Mouse (Mus musculus) embryo, embryonic 11.5 days (tissue): Measurements from ENCODE around the gene Cdkn2b.

Experiments
- DNase-seq: peaks from one replicate; pipeline ENCODE4 v3.0.0-alpha.2; 2012; ENCODE audit warnings: low read depth, low spot score

Gene Cdkn2b

GRCm38 (mm10) chr4:89293516-89293915 lies 17.3 kb downstream of the Cdkn2b start:
- DNase-seq = no peak

DNA sequence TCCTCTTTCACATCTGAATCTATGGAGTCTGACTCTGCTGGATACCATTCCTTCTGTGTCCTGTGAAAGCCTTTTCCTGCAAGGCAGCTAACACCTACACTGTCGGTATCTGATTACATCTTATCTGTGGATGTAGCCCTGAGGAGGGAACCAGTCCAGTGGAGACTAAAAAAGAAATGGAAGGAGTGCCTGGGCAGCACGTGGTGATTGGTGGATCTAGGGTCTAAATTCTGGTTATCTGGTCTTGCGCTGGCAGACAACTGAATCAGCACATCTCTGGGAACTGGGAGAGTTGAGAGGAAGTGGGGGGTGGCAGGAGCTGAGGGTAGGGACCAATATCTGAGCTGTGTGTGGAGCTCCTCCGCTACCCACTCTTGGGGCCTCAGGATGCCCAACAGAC lies 21.8 kb downstream of the Cdkn2b start:
- no peak for DNase-seq

DNA sequence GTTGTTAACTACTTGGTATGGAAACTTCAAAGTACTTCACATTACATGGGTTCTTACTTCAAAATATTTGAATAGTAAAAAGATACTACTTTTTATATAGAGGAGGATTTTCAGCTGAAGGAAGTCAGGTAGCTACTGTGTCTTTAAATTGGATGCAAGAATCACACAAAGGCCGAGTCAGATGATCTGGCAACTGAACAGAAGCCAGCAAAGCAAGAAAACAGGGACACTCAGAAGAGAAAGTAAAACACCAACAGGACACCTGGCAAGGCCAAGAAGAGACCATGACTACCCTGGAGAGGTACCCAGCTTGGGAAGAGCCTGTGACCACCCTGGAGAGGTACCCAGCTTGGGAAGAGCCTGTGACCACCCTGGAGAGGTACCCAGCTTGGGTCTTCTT lies 24.3 kb downstream of the Cdkn2b start:
- no peak for DNase-seq

GRCm38 (mm10) chr4:89285688-89286087 lies 25.2 kb downstream of the Cdkn2b start:
- no peak for DNase-seq

DNA sequence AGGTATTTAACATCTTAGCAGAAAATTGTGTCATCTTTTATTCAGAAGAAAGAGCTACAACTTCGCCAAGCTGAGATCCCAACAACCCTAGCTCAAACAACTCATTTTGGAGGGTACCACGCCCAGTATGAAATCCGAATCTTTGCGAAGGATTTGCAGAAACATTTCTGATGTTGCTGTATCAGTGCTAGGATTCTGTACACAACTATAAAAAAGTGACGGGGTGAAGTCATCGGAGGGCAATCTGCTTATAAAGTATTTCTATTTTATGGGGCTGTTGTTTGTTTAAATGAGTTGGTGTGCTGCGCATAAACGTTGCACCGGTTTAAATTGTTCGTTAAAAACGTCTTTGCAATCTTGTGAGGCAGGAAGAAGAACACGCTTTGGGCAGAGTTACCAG lies 28.2 kb downstream of the Cdkn2b start:
- DNase-seq = no peak

DNA sequence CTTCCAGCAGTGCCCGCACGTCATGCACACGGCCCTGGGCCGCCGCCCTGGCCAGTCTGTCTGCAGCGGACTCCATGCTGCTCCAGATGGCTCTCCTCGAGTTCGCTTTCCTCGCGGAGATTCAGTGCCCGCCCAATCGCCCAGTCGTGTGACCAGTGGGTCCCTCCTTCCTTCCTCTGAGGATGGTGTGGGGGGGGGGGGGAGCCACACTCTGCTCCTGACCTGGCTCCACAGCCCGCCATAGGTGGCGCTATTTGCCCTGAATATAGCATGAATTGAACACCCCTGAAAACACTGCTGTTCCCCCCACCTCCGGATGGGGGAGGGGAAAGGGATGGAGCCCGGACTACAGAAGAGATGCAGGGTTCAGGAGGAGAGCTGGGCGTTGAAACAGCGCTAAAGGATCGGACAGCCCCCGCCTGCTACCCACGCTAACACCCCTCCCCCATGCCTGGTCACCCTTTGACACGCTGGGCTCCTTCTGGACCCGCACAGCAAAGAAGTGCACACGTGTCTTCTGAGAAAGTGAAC lies 28.7 kb downstream of the Cdkn2b start:
- no peak for DNase-seq

GRCm38 (mm10) chr4:89281236-89281635 lies 29.6 kb downstream of the Cdkn2b start:
- no peak for DNase-seq

DNA sequence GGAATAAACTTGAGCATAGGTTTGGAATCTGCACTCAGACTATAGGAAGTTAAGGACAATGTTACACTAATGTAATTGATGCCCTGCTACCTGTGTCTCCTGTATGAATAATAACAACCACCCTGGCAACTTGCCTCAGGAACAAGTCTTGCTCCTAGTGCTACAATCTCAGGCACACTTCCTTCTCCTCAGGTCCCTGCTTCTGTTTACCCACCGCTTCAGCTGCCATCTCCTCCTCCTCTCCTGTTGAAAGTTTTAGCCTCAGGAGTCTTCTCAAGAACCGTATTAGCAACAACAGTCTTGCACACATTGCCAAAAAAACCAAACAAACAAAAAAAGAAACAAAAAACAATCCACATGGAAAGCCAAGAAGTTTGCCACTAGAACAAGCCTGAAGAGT lies 31.2 kb downstream of the Cdkn2b start:
- no peak for DNase-seq

DNA sequence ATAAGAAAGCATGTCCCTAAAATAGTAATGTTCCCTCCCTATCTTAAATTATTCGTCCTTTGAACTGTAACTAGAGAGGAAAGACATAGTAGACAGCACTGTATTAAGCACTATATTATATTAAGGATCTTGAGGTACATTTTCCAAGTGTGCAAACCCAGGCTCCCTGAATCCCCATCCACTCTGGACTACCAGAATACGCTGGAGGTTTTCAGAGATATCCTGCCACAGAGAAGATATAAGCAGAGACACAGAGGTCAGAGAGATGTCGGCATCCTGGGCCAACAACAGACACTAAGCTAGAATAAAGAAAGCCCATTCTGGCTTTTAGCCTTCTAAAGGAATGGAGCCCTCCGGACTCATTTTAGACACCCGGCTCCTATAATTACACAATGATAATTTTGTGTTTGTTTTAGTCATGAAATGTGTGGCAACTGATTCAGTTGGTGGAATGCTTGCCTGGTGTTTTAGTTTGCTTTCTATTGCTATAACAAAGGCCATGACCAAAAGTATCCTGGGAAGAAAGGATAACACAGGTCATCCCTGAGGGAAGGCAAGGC lies 33.4 kb downstream of the Cdkn2b start:
- DNase-seq = no peak

- DNase-seq = no peak
These were observed 34.1 kb downstream of the Cdkn2b start for GRCm38 (mm10) chr4:89276669-89277219.

GRCm38 (mm10) chr4:89275811-89276584 lies 34.8 kb downstream of the Cdkn2b start:
- DNase-seq = no peak

DNA sequence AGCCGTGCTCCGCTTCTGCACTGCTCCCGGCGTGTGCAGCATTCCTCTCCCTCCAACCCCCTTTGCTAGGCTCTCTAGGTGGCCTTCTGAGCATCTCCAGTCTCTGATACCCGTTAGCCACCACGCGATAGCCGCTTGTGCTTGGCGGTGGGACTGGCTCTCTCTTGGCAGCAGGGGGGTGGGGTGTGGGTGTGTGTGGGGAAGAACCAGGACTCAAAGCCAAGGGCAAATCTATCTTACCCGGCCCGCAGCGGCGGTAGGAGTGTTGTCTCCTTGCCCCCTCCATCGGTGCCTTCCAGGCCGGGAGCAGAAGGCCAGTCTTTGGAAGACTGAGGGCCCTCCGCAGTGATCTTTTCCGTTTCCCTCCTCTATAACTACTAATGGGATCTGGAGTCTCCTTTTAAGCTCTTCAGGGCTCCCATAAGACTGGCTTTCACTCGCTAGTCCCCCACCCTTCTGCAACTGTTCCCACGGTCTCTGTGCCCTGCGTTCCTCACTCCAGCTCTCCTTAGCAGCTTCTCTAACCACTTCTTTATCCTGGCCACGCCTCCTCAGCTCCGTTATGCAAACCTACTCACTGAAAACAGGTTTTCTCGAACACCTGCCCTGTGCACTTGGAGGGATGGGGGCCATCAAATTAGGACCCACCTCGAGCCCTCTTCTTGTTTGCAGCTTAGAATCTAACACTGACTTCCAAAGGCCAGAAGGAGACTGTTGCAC lies 35.9 kb downstream of the Cdkn2b start:
- no peak for DNase-seq

DNA sequence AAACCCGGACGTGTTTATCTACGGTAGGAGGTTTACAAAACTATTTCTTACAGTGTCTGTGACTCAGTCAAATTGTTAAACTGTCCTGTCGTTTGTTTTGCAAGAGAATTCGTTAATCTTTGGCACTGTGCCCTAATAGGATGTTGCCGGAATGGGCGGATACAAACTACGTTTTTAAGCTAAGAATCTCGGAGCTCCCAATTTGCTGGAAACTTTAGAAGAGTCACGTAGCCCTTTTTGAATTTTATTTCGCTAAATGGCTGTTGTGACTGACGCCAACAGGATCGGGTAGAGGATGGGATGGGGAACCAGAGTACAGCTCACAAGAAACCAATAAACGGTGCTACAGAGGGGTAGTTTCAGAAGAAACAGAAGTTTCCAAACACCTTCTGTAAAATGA lies 36.8 kb downstream of the Cdkn2b start:
- no peak for DNase-seq

DNA sequence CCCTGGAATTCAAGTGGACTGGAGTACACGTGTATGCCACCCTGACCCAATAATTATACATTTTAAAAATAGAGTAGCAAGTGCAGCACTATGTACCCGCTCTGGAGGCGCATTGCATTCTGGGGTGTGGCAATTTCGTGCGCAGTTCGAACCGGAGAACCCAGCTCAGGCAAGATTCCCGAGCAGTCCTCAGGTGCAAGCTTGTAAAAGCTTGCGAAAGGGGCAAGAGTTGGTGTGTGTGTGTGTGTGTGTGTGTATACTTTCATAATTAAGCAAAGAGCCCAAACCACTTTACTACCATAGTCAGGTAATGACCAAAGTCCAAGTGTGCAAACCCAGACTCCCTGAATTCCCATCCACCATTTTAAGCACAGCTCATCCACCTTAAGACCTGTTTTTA lies 37.3 kb downstream of the Cdkn2b start:
- DNase-seq = no peak

- DNase-seq = no peak
These were observed 37.8 kb downstream of the Cdkn2b start for GRCm38 (mm10) chr4:89272961-89273540.

- DNase-seq = no peak
These were observed 38.6 kb downstream of the Cdkn2b start for GRCm38 (mm10) chr4:89272101-89272718.

DNA sequence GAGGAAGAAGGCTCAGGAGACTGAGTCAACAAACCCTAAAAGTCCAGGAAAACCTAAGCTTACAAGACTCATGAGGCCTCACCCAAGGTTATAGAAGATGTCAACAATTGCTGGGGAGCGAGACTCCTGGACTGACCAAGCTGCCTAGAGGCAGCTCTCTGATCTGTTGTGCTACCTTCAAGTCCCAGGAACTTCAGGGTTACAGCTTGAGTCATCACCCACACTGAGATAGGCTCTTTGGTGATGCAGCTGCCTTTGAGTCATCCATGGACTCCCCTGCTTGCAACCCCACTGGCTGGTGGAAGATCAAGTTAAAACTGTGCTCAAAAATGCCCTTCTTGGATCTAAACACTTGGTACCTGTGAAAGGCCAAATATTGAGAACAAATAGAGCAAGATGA lies 53.1 kb downstream of the Cdkn2b start:
- no peak for DNase-seq
